Mouse (Mus musculus) embryonic fibroblast, embryonic 13.5 days (primary cell): ENCODE results near the gene Cmtm6.

ENCODE experiments used
- CTCF ChIP-seq: IDR thresholded peaks from 2 replicates; pipeline ENCODE4 v1.5.1; 2011; ENCODE audit warnings: mild to moderate bottlenecking, control low read depth, low read length, moderate library complexity, borderline replicate concordance; ENCODE audit not compliant: insufficient read depth
- POLR2A ChIP-seq: IDR thresholded peaks from 2 replicates; pipeline ENCODE4 v1.6.1; 2011; ENCODE audit warnings: low read depth, mild to moderate bottlenecking, control low read depth, low read length, moderate library complexity

DNA sequence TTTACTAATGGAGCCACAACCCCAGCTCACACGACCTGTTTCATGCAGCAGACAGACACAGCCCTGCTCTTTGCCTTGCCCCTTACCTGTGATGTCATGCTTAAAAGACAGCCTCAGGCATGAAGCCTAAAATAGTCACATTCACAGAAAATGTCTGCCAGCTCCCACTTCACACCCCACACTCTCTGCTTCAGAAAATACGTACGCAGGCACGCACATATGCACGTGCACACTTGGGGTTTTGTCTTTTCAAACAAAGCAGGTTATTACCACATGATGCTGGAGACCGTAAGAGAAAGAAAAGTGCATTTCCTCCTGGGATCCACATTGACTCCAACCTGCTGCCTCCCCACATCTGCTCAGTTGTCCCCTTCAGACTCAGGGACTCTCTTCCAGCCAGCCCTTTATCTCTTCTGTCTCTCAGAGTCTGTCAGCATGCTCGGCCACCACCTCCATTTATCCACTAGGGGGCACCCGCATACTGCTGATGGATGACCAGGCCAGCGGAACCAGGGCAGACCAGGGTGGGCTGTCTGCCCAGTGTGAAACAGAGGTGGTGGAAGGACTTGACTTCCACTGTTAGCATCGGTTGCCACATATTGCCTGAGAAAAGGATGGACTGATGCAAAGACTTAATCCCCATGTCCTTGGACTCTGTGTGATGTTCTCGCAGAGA lies 66.6 kb downstream of the Cmtm6 start:
- TF ChIP-seq CTCF (peak; percentile 92), POLR2A (no peak)
